Mouse (Mus musculus) cerebellum, postnatal 14 days (tissue): Measurements from ENCODE around the gene Kirrel3.

ENCODE experiments used
- DNase-seq, 2 experiments: peaks; one replicate each; pipeline ENCODE4 v3.0.0; 2021; ENCODE audit warnings: mixed read lengths in 2 of 2

Gene Kirrel3

DNA sequence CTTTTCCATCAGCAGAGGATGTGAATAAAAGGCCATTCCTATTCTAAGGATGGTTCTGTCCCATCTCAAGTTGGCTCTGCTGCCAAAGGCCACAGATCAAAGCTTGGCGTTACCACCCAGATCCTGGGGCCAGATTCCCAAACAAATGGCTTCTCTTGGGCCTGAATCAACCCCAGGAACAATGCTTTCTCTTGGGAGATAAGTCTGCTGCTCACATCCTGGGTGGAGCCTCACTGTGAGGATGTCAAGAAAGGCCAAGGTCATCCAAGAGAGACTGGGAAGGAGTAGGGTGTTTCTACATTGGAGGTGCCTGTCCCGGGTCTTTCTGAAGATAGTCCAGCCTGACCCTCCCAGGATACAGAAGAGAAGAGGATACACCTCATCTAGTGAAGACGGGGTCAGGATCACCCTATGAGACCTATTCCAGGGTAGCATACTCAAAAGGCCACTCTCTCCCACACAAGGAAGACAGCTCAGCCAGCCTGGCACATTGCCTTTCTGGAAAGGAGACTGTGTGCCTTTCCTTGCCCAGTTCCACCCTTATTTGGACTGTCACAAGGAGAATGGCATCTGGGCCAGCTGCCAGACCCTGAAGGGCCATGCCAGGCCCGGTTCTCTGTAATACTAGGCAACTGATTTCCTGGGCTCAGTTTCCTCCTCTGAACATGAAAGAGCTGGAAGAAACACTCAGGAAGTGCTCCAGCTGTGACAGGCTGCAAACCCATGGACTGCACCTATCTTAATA, 507.9 kb downstream of the Kirrel3 start:
- DNase-seq = peak; percentile 93 to 94

DNA sequence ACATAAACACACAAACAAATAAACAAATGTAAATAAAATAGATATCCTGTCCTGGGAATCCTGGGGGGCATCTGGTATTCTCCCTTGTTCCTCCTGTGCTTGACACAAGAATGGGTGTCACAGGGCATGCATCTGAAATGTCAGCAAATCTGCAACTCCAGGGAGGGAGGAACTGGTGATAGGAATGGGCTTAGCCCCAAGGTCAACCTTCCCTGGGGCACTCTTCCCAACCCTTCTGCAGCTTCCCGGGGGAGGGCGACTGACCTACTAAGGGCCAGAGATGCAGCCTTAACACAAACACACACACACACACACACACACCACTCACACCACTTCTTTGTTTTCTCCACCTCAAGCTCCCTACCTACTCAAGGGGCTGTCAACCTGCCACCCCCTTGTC, 509.4 kb downstream of the Kirrel3 start:
- DNase-seq = no peak

DNA sequence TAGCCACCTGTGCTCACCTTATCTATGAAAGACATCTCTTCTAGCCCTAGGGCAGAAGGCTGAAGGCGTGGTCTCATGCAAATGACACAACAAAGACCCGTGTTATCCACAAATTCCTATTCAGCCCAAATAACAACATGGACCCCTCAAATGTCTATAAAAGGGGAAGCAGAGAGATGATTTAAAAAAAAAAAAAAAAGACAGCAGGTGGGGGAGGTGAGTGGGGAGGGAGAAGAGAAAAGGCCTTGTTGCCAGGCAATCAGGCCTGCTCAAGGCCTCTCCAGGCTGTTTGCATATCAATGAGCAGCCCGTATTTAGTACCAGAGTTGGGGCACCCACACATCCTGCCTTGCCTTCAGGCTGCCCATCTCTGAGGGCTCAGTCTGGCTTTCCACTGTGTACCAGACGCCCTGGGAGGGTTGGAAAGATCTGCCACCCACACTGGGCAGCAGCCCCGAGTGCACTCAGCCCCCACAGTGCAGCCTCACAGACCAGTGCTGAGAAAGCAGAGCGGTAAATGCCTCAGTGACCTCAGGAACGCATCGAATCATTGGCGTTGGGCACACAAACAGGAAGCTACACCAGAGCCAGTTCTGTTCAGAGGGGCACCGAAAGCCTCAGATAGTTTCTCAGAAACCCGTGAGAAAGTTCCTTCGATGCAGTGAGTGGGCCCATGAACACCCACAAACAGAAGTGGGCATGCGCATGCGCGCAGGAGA, 510.1 kb downstream of the Kirrel3 start:
- DNase-seq = no peak

DNA sequence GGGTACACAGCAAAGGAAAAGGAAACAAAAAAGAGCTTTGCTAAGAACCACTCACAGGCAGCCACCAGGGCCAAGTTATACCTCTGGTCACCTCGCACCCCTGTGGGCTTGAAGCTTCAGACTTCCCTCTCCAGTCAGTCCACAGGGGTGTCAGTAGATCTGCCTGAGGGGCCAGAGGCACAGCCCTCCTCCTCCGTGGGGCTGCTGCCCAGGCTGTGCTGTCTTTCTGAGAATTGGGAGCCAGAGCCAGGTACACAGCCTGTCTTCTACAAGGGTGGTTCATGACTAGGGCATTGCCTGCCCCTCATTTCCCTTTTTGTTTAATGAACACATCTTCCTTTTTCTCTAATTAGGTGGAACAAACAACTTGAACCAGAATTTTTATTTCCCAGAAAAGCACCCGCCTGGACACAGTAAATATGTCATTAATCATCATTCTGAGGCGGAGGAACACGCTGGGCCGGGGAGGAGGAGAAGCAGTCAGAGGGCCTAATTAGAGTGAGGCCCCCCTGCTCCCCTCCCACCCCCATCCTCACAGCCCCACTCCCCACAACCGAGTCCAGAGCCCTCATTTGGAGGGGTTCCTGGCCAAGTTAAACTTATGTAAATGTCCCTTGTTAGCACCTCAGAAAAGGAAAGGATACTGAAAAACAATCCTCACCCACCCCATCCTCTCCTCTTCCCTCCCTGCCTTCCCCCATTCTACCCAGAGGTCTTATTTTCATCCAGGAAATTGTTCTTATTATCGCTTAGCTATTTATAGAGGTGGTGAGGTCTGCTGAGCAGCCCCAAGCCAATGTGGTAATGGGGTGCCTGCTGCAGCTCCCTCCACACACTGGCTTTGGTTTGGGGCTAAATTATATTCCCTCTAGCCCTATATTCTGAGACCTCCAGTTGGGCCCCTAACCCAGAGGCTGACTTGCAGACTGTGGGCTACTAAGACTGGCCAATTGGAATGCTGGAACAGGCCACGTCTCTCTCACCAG, 512.5 kb downstream of the Kirrel3 start:
- no peak for DNase-seq

DNA sequence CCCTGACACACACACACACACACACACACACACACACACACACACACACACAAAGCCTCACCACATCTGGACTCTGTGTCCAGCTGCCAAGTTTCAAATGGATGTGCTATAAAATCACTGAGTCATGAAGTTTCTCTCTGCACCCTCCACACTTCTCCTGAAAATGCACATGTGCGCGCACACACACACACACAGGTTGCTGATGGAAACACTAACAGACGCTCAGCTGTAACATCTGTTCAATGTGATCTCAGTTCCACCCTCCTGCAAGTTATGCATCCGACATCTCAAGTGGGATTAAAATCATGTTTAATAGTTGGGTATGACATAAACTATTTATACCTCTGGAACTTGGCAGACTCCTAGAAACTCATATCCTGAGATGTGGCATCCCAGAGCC, 518.4 kb downstream of the Kirrel3 start:
- no peak for DNase-seq

DNA sequence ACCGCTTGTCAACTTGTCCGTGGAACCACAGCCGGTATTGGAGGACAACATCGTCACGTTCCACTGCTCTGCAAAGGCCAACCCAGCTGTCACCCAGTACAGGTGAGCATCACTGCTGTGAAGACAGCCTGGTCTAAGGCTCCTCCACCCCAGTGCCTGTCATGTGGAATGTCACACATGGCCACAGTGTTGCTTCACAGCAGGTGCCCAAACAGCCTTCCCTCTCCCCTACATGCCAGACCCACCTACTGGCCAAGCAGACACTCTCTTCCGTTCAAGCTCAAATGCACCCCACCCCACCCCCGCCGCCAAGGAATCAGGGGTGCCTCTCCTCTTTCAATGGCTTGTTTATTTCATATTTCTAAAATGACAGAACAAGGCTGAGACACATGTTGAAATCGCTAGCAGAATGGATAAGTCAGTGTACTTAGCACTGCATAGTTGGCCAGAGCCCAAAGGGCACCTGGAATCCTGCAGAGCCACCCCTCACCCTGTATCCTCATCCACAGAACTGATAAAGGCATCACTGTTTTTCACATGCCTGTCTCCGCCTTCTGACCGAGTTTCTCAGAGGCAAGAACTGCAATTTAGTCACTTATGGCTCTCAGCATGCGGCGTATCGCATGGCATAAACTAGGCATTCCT, 522.1 kb downstream of the Kirrel3 start:
- no peak for DNase-seq

DNA sequence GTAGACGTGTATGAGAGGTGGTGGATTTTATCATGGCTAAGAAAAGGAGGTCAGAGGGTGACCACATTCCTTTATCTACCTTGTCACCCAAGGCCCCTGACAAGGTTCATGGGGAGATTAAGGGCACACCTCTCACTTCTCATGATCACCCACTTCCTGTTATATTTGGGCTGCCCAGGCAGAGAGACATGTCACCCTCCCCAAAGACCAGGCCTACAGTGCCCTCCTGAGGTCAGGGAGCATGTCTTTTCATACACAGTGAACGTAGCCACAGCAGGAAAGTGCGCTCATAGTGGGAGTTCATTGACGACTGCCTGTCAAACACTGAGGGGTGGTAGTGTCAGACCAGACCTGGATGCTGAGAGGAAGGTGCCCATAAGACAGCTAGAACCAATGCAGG, 531.1 kb downstream of the Kirrel3 start:
- peak; percentile 65 to 68 for DNase-seq

DNA sequence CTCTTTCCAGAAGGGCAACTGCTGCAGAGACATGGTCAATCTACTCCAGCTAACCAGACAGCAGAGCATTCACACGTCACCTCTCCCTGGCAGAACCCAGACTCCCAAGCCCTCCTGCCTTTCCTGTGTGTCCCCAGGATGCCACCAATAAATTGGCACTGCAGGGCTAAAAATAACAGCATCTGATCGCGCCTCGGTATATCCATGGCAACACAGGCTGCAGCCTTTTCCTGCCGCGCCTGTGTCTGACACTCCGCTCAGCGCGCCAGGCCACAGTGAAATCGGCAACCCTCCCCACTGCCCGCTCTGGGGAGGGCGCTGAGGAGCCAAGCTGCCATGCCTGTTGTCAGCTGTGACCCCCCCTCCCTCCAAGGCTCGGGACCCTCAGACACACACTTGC, 531.9 kb downstream of the Kirrel3 start:
- peak; percentile 55 to 69 for DNase-seq

DNA sequence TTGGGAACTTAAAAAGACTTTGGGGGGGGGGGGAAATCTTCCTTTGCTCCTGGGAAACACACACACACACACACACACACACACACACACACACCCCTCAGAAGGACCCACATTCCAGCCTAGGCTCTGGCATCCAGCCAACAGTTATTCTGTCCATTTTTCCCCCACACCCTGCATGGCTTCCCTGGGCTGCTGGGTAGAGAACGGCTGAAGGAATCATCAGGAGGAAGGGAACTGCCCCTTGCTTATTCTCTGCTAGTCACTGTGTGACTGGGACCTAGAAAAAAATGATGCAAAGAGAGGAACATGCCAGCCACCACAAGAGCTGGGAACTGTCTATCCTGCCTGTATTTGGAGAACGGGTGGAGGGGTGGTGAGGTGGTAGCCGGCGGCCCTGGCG, 532.4 kb downstream of the Kirrel3 start:
- DNase-seq = peak; percentile 48 to 49

DNA sequence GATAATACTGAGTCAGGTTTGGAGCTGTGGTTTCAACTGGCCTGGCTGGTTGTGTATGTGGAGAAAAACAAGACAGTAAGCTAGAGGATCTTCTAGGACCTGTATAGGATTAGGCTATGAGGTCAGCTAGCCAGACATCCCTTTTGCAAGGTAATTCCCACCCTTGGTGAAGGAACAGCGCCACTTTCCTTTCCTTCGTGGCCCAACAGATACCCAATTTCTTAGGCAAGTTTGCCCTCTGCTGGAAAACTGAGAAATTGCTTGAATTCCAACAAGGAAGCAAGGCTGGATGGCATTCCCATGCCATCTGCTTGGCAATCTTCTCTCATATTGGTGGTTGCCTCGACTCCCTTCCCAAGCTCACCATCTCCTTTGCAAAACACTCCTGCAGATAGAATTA, 533.7 kb downstream of the Kirrel3 start:
- peak; percentile 90 to 94 for DNase-seq

DNA sequence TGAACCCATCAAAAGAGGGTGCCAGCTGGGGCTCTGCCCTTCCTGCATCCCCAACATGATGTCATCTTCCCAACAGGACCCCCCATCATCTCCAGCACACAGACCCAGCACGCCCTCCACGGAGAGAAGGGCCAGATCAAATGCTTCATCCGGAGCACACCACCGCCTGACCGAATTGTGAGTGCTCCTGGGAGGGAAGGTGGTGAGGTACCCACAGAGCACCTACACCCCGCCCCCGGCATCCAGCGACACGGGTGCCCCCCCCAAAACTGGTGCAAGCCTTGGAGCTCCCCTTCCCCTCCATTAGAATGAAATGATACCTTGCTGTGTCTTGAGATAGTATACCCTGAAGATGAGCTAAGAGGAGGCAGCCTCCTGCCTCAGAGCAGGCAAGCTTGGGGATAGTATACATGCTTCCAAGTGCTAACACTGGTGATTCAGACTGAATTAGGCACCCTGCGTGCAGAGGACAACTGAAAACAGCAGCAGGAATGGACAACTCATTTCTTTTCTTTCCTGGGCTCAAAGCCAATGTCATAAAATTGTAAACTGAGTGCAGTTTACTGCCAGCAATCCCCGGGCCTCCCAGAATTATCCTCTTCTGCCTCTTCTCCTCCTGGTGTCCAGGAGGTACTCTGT, 534.4 kb downstream of the Kirrel3 start:
- no peak for DNase-seq

DNA sequence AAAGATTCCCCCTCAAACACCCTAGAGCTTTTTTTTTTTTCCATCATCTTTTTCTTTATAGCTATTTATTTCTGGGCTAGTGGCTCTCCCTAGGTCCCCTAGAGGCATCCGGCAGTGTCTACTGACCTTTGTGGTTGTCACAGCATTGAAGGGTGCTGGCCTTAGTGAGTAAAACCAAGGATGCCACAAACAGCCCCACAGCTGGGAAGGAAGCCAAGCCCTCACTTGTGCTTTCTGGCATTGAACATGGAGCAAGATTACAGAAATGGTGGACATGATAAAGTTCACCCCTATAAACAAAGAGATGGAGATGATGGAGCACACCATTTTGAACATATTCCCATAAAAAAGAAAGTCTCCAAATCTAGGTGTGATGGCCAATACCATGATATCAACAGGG, 536.0 kb downstream of the Kirrel3 start:
- DNase-seq = peak in 1 of 2 experiments; percentile 55

DNA sequence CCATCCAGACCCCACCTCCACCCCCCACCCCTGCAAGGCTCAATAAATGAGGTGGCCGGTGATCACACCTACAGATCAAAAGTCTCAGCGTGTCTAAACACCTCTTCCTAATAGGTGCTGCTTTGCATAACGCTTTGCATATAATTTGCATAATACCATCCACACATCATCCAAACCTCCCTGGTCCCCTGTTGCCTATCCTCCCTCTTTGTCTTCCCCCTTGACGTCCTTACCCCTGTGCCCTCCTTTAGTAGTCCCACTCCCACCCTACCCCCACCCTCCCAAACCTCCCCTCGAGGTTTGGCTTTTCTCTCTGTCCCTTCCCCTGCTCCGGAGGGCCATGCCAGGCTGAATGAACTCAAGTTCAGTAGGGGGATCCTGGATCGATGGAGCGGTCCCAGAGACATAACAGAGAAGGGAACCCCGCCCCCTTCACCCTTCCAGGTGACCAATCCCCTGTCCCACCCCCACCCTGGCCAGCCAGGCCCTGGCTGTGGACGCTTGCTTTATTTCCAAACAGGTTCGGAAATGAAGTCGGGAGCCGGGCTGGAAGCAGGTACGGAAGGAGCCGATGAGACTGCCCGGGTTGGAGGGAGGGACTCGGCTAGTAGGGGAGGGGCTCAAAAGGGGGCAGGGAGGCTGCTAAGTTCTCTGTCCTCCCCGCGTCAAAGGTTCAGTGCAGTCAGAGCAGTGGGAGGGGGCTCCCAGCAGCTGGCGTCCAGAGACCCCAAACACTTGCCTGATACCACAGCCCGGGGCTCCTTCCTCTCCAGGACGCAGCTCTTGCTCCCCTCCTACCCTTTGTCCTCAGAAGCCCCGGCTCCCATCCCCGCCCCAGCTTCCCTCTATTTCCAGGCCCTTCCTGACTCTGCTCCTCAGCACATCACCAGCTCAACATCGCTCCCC, 539.1 kb downstream of the Kirrel3 start:
- DNase-seq = no peak

DNA sequence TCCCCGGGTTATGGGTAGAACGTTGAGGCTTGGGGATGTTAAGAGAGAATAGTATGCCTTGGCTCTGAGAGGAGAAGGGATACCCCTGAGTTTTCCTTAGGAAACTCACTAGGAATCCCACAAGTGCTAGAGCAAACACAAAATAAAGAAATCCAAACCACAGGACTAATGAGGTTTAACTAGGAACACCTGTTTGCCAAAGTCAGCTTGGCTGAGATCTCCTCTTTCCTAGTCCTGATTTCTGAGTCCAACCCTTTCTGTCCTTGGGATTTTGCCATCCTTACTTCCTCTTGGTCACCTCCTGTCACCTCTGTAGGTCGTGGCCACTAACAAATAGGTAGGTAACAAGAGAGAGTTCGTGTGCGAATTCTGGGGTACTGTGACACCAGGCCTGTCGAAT, 540.6 kb downstream of the Kirrel3 start:
- no peak for DNase-seq

DNA sequence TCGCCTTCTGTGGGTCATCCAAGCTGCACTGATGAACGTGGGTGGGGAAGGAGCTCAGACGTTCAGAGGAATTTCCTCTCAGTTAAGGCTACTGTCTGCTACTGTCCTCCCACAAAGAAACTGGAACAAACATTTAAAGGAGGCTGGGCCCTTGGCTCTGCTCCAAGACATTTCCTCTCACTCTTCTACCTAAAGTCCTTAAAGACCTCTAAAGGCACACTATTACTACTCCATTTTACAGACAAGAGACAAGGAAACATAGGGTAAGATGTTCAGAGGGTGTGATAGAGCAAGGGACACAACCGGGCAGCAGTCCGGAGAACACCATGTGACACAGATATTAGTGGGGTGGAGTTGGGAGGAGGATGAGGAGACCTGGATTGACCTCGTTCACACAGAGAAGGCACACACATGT, 541.2 kb downstream of the Kirrel3 start:
- no peak for DNase-seq

DNA sequence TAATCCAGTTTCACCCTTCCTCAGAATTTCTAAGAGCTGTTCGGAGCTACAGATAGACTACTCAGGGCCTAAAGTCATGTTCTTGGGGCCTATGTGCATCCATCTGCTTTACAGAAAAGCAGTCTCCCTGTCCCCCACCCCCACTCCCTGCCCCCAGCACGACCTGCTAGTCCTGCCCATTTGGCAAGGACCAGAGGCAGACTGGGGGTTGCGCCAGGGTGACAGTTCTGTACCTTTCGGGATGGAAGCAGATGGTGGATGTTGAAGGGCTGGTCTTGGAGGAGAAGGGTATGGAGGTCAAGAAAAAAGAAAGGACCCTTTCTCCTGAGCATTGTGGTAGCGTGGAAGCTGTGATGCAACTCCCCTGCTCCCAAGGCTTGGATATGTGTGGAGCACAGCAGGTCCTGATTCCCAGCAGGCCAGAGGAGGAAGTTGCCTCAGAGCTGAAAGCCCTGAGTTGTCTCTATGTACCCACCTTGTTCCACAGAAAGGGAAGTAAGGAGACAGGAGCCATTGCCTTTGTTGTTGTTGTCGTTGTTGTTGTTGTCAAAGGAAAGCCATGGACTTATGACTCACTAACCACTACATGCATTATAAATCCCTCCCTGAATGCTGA, 541.8 kb downstream of the Kirrel3 start:
- DNase-seq = peak in 1 of 2 experiments; percentile 51

DNA sequence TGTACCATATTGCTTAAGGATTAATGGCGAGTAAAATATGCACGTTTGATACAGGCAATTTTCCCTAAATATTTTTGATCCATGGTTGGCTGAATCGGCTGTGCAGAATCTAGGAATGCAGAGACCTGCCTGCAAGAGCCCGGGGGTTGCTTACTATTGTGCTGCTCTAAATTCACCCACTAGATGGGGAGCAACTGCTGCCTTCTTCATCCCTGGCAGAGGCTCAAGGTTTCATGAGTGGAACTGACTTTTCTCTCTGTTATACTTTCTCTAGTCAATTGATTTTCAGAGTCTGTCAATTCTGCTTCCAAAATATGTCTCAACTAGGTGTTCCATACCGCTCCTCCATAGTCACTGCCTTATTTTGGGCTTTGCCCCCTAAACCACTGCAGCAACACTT, 545.1 kb downstream of the Kirrel3 start:
- DNase-seq = peak in 1 of 2 experiments; percentile 59

DNA sequence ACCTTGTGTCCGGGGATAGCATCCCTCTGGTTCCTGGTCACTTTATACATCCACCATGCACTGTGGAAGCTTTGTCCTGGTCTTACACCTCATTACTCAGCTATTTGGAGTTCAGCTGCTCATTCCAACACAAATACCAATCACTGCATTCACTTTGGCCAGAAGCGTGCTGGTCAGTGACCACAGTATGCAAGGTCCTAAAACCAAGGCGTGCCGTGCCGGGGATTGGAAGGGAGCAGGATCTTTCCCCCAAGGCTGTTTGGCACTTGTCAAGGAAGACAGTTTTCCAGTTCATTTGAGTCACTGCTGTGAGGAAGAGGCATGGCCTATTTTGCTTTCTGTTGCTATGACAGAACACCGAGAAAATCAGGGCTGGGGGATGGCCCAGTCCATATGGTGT, 546.8 kb downstream of the Kirrel3 start:
- peak; percentile 55 to 71 for DNase-seq

DNA sequence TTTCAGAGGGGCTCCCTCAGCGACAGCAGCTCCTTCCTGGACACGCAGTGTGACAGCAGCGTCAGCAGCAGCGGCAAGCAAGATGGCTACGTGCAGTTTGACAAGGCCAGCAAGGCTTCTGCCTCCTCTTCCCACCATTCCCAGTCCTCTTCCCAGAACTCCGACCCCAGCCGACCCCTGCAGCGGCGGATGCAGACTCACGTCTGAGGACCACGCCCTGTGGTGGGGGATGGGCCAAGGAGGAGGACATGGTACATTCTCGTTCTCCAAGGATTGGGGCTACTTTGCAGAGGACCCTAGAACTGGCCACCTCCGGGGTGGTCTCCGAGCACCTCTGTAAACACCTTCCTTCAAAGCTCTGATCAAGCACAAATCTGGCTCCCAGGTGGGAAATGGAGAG, 549.4 kb downstream of the Kirrel3 start:
- DNase-seq = no peak

DNA sequence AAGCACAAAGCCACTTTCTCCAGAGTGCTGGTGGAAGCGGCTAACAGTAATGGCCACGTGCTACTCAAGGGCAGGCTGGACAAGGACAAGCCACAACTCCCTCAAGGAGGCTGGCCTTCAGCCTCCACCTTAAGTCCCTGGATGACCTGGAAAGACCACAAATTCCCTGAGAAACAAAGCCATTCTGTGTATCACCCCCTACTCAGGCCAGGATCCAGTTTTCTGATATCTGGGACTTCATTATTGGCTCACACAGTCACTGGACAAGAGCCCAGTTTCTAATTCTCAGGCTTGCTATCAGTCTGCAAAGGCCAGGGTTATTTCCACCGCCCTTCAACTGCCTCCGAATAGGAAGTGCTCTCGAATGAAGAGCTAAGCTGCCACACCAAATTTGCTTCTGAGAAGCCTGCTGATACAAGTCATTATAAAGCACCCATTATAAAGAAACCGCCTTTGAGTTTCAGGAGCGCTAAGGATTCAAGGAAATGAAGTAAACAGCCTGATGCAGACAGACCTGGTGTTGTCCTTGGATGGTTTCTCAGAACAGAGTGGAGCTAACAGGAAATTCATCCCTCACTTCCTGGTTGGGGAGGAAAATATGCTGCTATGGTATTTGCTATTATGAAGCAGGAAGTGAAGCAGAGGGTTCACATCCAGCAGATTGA, 553.4 kb downstream of the Kirrel3 start:
- DNase-seq = peak; percentile 60 to 74
